Mouse (Mus musculus): Measurements from ENCODE around the gene Sbk2. TPM values are rescaled to one million over a fixed set of nuclear protein-coding genes. Genes with fewer than 3 reads are reported as not detected.

Gene Sbk2
- polyA plus RNA-seq, 1 experiment from 2014 or later = 0.30 TPM

- Histone ChIP-seq H3K4me1 (peaks cover 5% of the 10 kb centered on the region; the same call in 1 of the 2 replicates), H3K36me3 (no peaks in the 10 kb centered on the region), H3K9ac (no peak overlapping the region), H3K4me3 (replicated peaks) (peak overlapping the region; percentile 30), H3K27ac (no peak overlapping the region), H3K4me2 (peak overlapping the region; percentile 52), H3K27me3 (replicated peaks) (no peaks in the 10 kb centered on the region), H3K9me3 (no peaks in the 10 kb centered on the region)
- ATAC-seq (ENCODE audit: insufficient read depth, low FRiP score, low read depth) = peak; percentile 33; the same call in 1 of the 2 replicates
- WGBS = 6% methylated on average over 19 of the region's 19 CpGs
Observed at GRCm38 (mm10) chr7:4899649-4900522, 64.3 kb downstream of the Sbk2 start.

- H3K4me3 ChIP-seq (replicated peaks) = peak overlapping the region; percentile 30
- no peak overlapping the region for H3K27ac ChIP-seq
- peak; percentile 16 for ATAC-seq (ENCODE audit: insufficient read depth, low FRiP score, low read depth)
- H3K27me3 ChIP-seq (replicated peaks) = no peaks in the 10 kb centered on the region
- H3K4me1 ChIP-seq = peaks cover 5% of the 10 kb centered on the region; the same call in 1 of the 2 replicates
- no peaks in the 10 kb centered on the region for H3K36me3 ChIP-seq
- WGBS = 14% methylated on average over 18 of the region's 18 CpGs
- H3K9ac ChIP-seq = no peak overlapping the region
- peak overlapping the region; percentile 52 for H3K4me2 ChIP-seq
- no peaks in the 10 kb centered on the region for H3K9me3 ChIP-seq
Observed at GRCm38 (mm10) chr7:4898851-4899648, 65.2 kb downstream of the Sbk2 start.

- peaks cover 5% of the 10 kb centered on the region; the same call in 1 of the 2 replicates for H3K4me1 ChIP-seq
- H3K27ac ChIP-seq = no peak overlapping the region
- 56% methylated on average over 11 of the region's 11 CpGs for WGBS
- H3K36me3 ChIP-seq = no peaks in the 10 kb centered on the region
- ATAC-seq (ENCODE audit: insufficient read depth, low FRiP score, low read depth) = no peak
- H3K27me3 ChIP-seq (replicated peaks) = no peaks in the 10 kb centered on the region
- H3K9me3 ChIP-seq = no peaks in the 10 kb centered on the region
- H3K4me2 ChIP-seq = no peak overlapping the region
- H3K9ac ChIP-seq = no peak overlapping the region
- H3K4me3 ChIP-seq (replicated peaks) = no peak overlapping the region
Observed at GRCm38 (mm10) chr7:4895186-4895585, 69.0 kb downstream of the Sbk2 start.

Other genes with a start within 250 kb of the Sbk2 start
- gene Tmem150b, start 239.2 kb downstream of the Sbk2 start, polyA plus RNA-seq (2015; fragmentation: Nextera tagmentation; extraction: Ambion mirVana) = 0.85 and 0.88 TPM in 2 replicates
- 57.2 and 61.4 TPM in 2 replicates for gene Kmt5c, start 224.3 kb downstream of the Sbk2 start, polyA plus RNA-seq (2015; fragmentation: Nextera tagmentation; extraction: Ambion mirVana)
- 66.3 and 70.7 TPM in 2 replicates for gene Cox6b2, start 211.3 kb downstream of the Sbk2 start, polyA plus RNA-seq (2015; fragmentation: Nextera tagmentation; extraction: Ambion mirVana)
- gene Fam71e2, start 193.1 kb downstream of the Sbk2 start, polyA plus RNA-seq (2015; fragmentation: Nextera tagmentation; extraction: Ambion mirVana) = not detected in 2 replicates
- 0.13 and 0.22 TPM in 2 replicates for gene Il11, start 181.5 kb downstream of the Sbk2 start, polyA plus RNA-seq (2015; fragmentation: Nextera tagmentation; extraction: Ambion mirVana)
- 1.2 and 1.4 TPM in 2 replicates for gene Tmem190, start 181.5 kb downstream of the Sbk2 start, polyA plus RNA-seq (2015; fragmentation: Nextera tagmentation; extraction: Ambion mirVana)
- 35.4 and 36.4 TPM in 2 replicates for gene Tmem238, start 174.8 kb downstream of the Sbk2 start, polyA plus RNA-seq (2015; fragmentation: Nextera tagmentation; extraction: Ambion mirVana)
- gene Rpl28, start 171.5 kb downstream of the Sbk2 start, polyA plus RNA-seq (2015; fragmentation: Nextera tagmentation; extraction: Ambion mirVana) = 309 and 356 TPM in 2 replicates
- gene Ube2s, start 151.8 kb downstream of the Sbk2 start, polyA plus RNA-seq (2015; fragmentation: Nextera tagmentation; extraction: Ambion mirVana) = 306 and 315 TPM in 2 replicates
- 0.36 and 0.44 TPM in 2 replicates for gene Shisa7, start 119.7 kb downstream of the Sbk2 start, polyA plus RNA-seq (2015; fragmentation: Nextera tagmentation; extraction: Ambion mirVana)
- 12.9 and 14.4 TPM in 2 replicates for gene Isoc2b, start 94.1 kb downstream of the Sbk2 start, polyA plus RNA-seq (2015; fragmentation: Nextera tagmentation; extraction: Ambion mirVana)
- gene Isoc2a, start 87.3 kb downstream of the Sbk2 start, polyA plus RNA-seq (2015; fragmentation: Nextera tagmentation; extraction: Ambion mirVana) = 1.1 and 1.3 TPM in 2 replicates
- gene Gm36210, start 57.9 kb downstream of the Sbk2 start, polyA plus RNA-seq (2015; fragmentation: Nextera tagmentation; extraction: Ambion mirVana) = not detected in 2 replicates
- 3.3 TPM in 2 replicates for gene Zfp628, start 49.2 kb downstream of the Sbk2 start, polyA plus RNA-seq (2015; fragmentation: Nextera tagmentation; extraction: Ambion mirVana)
- 4.3 and 4.5 TPM in 2 replicates for gene Nat14, start 42.4 kb downstream of the Sbk2 start, polyA plus RNA-seq (2015; fragmentation: Nextera tagmentation; extraction: Ambion mirVana)
- 2.1 and 3.5 TPM in 2 replicates for gene Ssc5d, start 38.6 kb downstream of the Sbk2 start, polyA plus RNA-seq (2015; fragmentation: Nextera tagmentation; extraction: Ambion mirVana)
- not detected in 2 replicates for gene Sbk3, start 6.8 kb upstream of the Sbk2 start, polyA plus RNA-seq (2015; fragmentation: Nextera tagmentation; extraction: Ambion mirVana)
- 32.2 and 34.1 TPM in 2 replicates for gene Zfp579, start 31.8 kb upstream of the Sbk2 start, polyA plus RNA-seq (2015; fragmentation: Nextera tagmentation; extraction: Ambion mirVana)
- gene Zfp524, start 50.0 kb upstream of the Sbk2 start, polyA plus RNA-seq (2015; fragmentation: Nextera tagmentation; extraction: Ambion mirVana) = 16.0 and 16.4 TPM in 2 replicates
- gene Fiz1, start 50.3 kb upstream of the Sbk2 start, polyA plus RNA-seq (2015; fragmentation: Nextera tagmentation; extraction: Ambion mirVana) = 40.6 and 43.0 TPM in 2 replicates
- gene Gm44973, start 51.1 kb upstream of the Sbk2 start, polyA plus RNA-seq (2015; fragmentation: Nextera tagmentation; extraction: Ambion mirVana) = 1.5 and 2.0 TPM in 2 replicates
- 5.5 and 7.7 TPM in 2 replicates for gene Zfp865, start 56.0 kb upstream of the Sbk2 start, polyA plus RNA-seq (2015; fragmentation: Nextera tagmentation; extraction: Ambion mirVana)
- gene Ccdc106, start 56.1 kb upstream of the Sbk2 start, polyA plus RNA-seq (2015; fragmentation: Nextera tagmentation; extraction: Ambion mirVana) = 19.2 and 20.8 TPM in 2 replicates
- gene 4632433K11Rik, start 69.7 kb upstream of the Sbk2 start, polyA plus RNA-seq (2015; fragmentation: Nextera tagmentation; extraction: Ambion mirVana) = not detected in 2 replicates
- gene Zfp784, start 74.0 kb upstream of the Sbk2 start, polyA plus RNA-seq (2015; fragmentation: Nextera tagmentation; extraction: Ambion mirVana) = 5.4 and 6.0 TPM in 2 replicates
- 27.7 and 28.6 TPM in 2 replicates for gene Zfp580, start 87.1 kb upstream of the Sbk2 start, polyA plus RNA-seq (2015; fragmentation: Nextera tagmentation; extraction: Ambion mirVana)
- gene U2af2, start 97.7 kb upstream of the Sbk2 start, polyA plus RNA-seq (2015; fragmentation: Nextera tagmentation; extraction: Ambion mirVana) = 118 and 124 TPM in 2 replicates
- gene Epn1, start 115.8 kb upstream of the Sbk2 start, polyA plus RNA-seq (2015; fragmentation: Nextera tagmentation; extraction: Ambion mirVana) = 54.5 and 59.6 TPM in 2 replicates
- not detected in 2 replicates for gene Rfpl4, start 152.5 kb upstream of the Sbk2 start, polyA plus RNA-seq (2015; fragmentation: Nextera tagmentation; extraction: Ambion mirVana)
- 0.30 and 0.55 TPM in 2 replicates for gene Rasl2-9, start 161.5 kb upstream of the Sbk2 start, polyA plus RNA-seq (2015; fragmentation: Nextera tagmentation; extraction: Ambion mirVana)
- gene Vmn1r55, start 185.3 kb upstream of the Sbk2 start, polyA plus RNA-seq (2015; fragmentation: Nextera tagmentation; extraction: Ambion mirVana) = 0.01 TPM in 1 of 2 replicates, not detected in the other
- not detected in 2 replicates for gene Vmn1r56, start 232.3 kb upstream of the Sbk2 start, polyA plus RNA-seq (2015; fragmentation: Nextera tagmentation; extraction: Ambion mirVana)

All from stomach, embryonic 15.5 days (tissue).